Mouse (Mus musculus) kidney, embryonic 14.5 days (tissue): ENCODE data around the gene Timm10. TPM values are rescaled to one million over a fixed set of nuclear protein-coding genes. Genes with fewer than 3 reads are reported as not detected.
A peak's percentile ranks its signal among the peaks of the same experiment; 100 is the strongest.

Source experiments
- ATAC-seq: fragments of 200-750 bp; cut with Nextera tagmentation; 2 replicates; pipeline ENCODE4 v1.8.0; 2017; ENCODE audit warnings: moderate number of reproducible peaks, mild to moderate bottlenecking, moderate TSS enrichment, moderate library complexity; ENCODE audit not compliant: low FRiP score, low TSS enrichment
- H3K27ac ChIP-seq: fragments of 300-500 bp; sonication (generic); 2 replicates; pipeline ENCODE4 v1.5.1; 2014; ENCODE audit warnings: low read depth, mild to moderate bottlenecking, low read length, moderate library complexity, mixed read lengths
- H3K27me3 ChIP-seq: fragments of 300-500 bp; sonication (generic); 2 replicates; pipeline ENCODE4 v1.6.1; 2014; ENCODE audit warnings: mild to moderate bottlenecking, low read length; ENCODE audit not compliant: control insufficient read depth, insufficient read depth
- H3K36me3 ChIP-seq: fragments of 300-500 bp; sonication (generic); 2 replicates; pipeline ENCODE4 v1.6.1; 2014; ENCODE audit warnings: low read length, mixed read lengths; ENCODE audit not compliant: control insufficient read depth, insufficient read depth
- H3K4me1 ChIP-seq: fragments of 300-500 bp; sonication (generic); 2 replicates; pipeline ENCODE4 v1.6.1; 2014; ENCODE audit warnings: low read length, mixed read lengths; ENCODE audit not compliant: control insufficient read depth, insufficient read depth
- H3K4me2 ChIP-seq: fragments of 300-500 bp; sonication (generic); replicated peaks from 2 replicates; pipeline ENCODE4 v1.6.1; 2014; ENCODE audit warnings: low read depth, mild to moderate bottlenecking, low read length
- H3K4me3 ChIP-seq: fragments of 300-500 bp; sonication (generic); 2 replicates; pipeline ENCODE4 v1.5.1; 2014; ENCODE audit warnings: mild to moderate bottlenecking, low read length
- H3K9ac ChIP-seq: fragments of 300-500 bp; sonication (generic); 2 replicates; pipeline ENCODE4 v1.6.1; 2014; ENCODE audit warnings: low read depth, mild to moderate bottlenecking, low read length, moderate library complexity
- H3K9me3 ChIP-seq: fragments of 300-500 bp; sonication (generic); 2 replicates; pipeline ENCODE4 v1.6.1; 2016; ENCODE audit warnings: low read length; ENCODE audit not compliant: control insufficient read depth
- WGBS: fragments of 180-500 bp; shearing (Covaris S2); extraction: QIAGEN DNeasy Blood & Tissue Kit; methylation state at CpG from one replicate; pipeline ENCODE4 v1.1.7; 2014; 5-methylcytosine and 5-hydroxymethylcytosine counted together
- polyA plus RNA-seq: library from polyadenylated mRNA; unstranded; fragments of >200 nt; fragmentation: Nextera tagmentation; extraction: Ambion mirVana; gene quantifications from 2 replicates; pipeline ENCODE4 v1.2.1, GENCODE M21; 2014

Timm10 gene
- polyA plus RNA-seq, 1 experiment from 2014 or later: 65.3 TPM

- H3K4me1 ChIP-seq: peaks cover 9% of the 10 kb centered on the region; the same call in 1 of the 2 replicates
- no peaks in the 10 kb centered on the region for H3K9me3 ChIP-seq
- H3K9ac ChIP-seq: 0 out of 2 replicates have a peak overlapping the region, but pooled peaks have one; percentile 82
- no peak for ATAC-seq
- H3K27ac ChIP-seq: no peak overlapping the region
- H3K27me3 ChIP-seq: 0 out of 2 replicates have a peak, but pooled peaks cover 8% of the 10 kb centered on the region
- H3K4me3 ChIP-seq: peak overlapping the region; percentile 67
- H3K36me3 ChIP-seq: peaks cover 6% of the 10 kb centered on the region; the same call in 1 of the 2 replicates
- H3K4me2 ChIP-seq: peak overlapping the region; percentile 74
Measured at GRCm38 (mm10) chr2:84841905-84842304, 15.1 kb downstream of the Timm10 start.

GRCm38 (mm10) chr2:84843654-84844053, 16.9 kb downstream of the Timm10 start:
- WGBS: 81% methylated on average over 6 of the region's 6 CpGs
- Histone ChIP-seq H3K27ac (no peak overlapping the region), H3K4me2 (no peak overlapping the region), H3K27me3 (0 out of 2 replicates have a peak, but pooled peaks cover 1% of the 10 kb centered on the region), H3K4me3 (no peak overlapping the region), H3K9ac (no peak overlapping the region), H3K36me3 (peaks cover 13% of the 10 kb centered on the region), H3K9me3 (no peaks in the 10 kb centered on the region), H3K4me1 (peaks cover 9% of the 10 kb centered on the region; the same call in 1 of the 2 replicates)
- ATAC-seq: no peak

GRCm38 (mm10) chr2:84845226-84845625, 18.4 kb downstream of the Timm10 start:
- H3K27ac ChIP-seq: no peak overlapping the region
- peaks cover 9% of the 10 kb centered on the region; the same call in 1 of the 2 replicates for H3K4me1 ChIP-seq
- H3K27me3 ChIP-seq: no peaks in the 10 kb centered on the region
- no peak overlapping the region for H3K9ac ChIP-seq
- no peak overlapping the region for H3K4me2 ChIP-seq
- no peak for ATAC-seq
- no peaks in the 10 kb centered on the region for H3K9me3 ChIP-seq
- no peak overlapping the region for H3K4me3 ChIP-seq
- WGBS: 67% methylated on average over 1 of the region's 1 CpGs
- peaks cover 28% of the 10 kb centered on the region for H3K36me3 ChIP-seq

GRCm38 (mm10) chr2:84850407-84851129, 23.8 kb downstream of the Timm10 start:
- Histone ChIP-seq H3K4me1 (no peaks in the 10 kb centered on the region; the same call in 1 of the 2 replicates), H3K9ac (no peak overlapping the region), H3K4me3 (no peak overlapping the region), H3K9me3 (no peaks in the 10 kb centered on the region), H3K4me2 (no peak overlapping the region; the same call in 1 of the 2 replicates), H3K27me3 (no peaks in the 10 kb centered on the region), H3K36me3 (peaks cover 49% of the 10 kb centered on the region), H3K27ac (no peak overlapping the region)
- WGBS: 46% methylated on average over 7 of the region's 7 CpGs
- ATAC-seq: peak; percentile 36; the same call in 1 of the 2 replicates

GRCm38 (mm10) chr2:84851130-84852040, 24.6 kb downstream of the Timm10 start:
- H3K4me2 ChIP-seq: no peak overlapping the region; the same call in 1 of the 2 replicates
- peak; percentile 77 for ATAC-seq
- no peaks in the 10 kb centered on the region for H3K27me3 ChIP-seq
- H3K9me3 ChIP-seq: no peaks in the 10 kb centered on the region
- no peak overlapping the region for H3K27ac ChIP-seq
- no peak overlapping the region for H3K4me3 ChIP-seq
- H3K9ac ChIP-seq: peak overlapping the region; percentile 14; the same call in 1 of the 2 replicates
- WGBS: 36% methylated on average over 23 of the region's 23 CpGs
- H3K4me1 ChIP-seq: no peaks in the 10 kb centered on the region; the same call in 1 of the 2 replicates
- H3K36me3 ChIP-seq: peaks cover 46% of the 10 kb centered on the region

- WGBS: 69% methylated on average over 2 of the region's 2 CpGs
- H3K36me3 ChIP-seq: peaks cover 50% of the 10 kb centered on the region; the same call in 1 of the 2 replicates
Measured at GRCm38 (mm10) chr2:84855732-84856131, 28.9 kb downstream of the Timm10 start.

GRCm38 (mm10) chr2:84858551-84858950, 31.8 kb downstream of the Timm10 start:
- Histone ChIP-seq H3K27me3 (no peaks in the 10 kb centered on the region), H3K4me3 (no peak overlapping the region), H3K9ac (no peak overlapping the region), H3K4me2 (no peak overlapping the region), H3K9me3 (no peaks in the 10 kb centered on the region), H3K27ac (no peak overlapping the region), H3K4me1 (no peaks in the 10 kb centered on the region), H3K36me3 (peaks cover 56% of the 10 kb centered on the region)
- WGBS: 96% methylated on average over 1 of the region's 1 CpGs
- ATAC-seq: no peak

More at GRCm38 (mm10) chr2:84855732-84856131, 28.9 kb downstream of the Timm10 start:
- Histone ChIP-seq H3K27ac (no peak overlapping the region), H3K9ac (no peak overlapping the region), H3K4me2 (no peak overlapping the region), H3K27me3 (no peaks in the 10 kb centered on the region), H3K4me1 (no peaks in the 10 kb centered on the region; the same call in 1 of the 2 replicates), H3K9me3 (no peaks in the 10 kb centered on the region), H3K4me3 (no peak overlapping the region)
- peak; percentile 63; the same call in 1 of the 2 replicates for ATAC-seq

GRCm38 (mm10) chr2:84859991-84860780, 33.4 kb downstream of the Timm10 start:
- H3K4me3 ChIP-seq: no peak overlapping the region
- no peaks in the 10 kb centered on the region for H3K27me3 ChIP-seq
- no peak overlapping the region for H3K27ac ChIP-seq
- no peak overlapping the region for H3K9ac ChIP-seq
- H3K4me1 ChIP-seq: no peaks in the 10 kb centered on the region
- no peak for ATAC-seq
- 87% methylated on average over 7 of the region's 7 CpGs for WGBS
- H3K36me3 ChIP-seq: peaks cover 48% of the 10 kb centered on the region
- no peaks in the 10 kb centered on the region for H3K9me3 ChIP-seq
- no peak overlapping the region for H3K4me2 ChIP-seq
